Mouse (Mus musculus) frontal cortex, postnatal 14 days (tissue): ENCODE data around the gene Rhebl1.

Experiments
- DNase-seq, 2 experiments: peaks; one replicate each; pipeline ENCODE4 v3.0.0; 2022; ENCODE audit warnings: low spot score in 2 of 2

Rhebl1 gene

GRCm38 (mm10) chr15:98914903-98915302, 20.6 kb upstream of the Rhebl1 start:
- no peak for DNase-seq

GRCm38 (mm10) chr15:98904692-98905091, 10.4 kb upstream of the Rhebl1 start:
- DNase-seq, result no peak

DNA sequence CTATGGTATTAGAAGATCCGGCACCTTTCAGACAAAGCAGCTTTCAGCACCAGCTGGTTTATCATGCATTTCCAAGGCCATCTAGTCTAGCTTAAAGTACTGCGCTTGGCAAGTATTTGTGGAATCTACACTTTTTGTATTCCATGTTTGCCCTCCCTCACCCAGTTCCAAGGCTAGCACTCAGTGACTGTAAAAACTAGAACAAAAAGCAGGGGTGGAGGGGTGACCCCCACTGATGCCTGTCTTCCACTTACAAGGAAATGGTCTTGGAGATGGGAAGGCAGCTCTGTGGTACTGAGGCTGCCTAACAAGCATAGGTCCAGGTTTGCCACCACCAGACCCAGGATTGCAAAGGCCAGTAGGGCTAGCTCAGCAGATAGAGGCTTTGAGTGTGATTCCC, 8.3 kb upstream of the Rhebl1 start:
- no peak for DNase-seq

DNA sequence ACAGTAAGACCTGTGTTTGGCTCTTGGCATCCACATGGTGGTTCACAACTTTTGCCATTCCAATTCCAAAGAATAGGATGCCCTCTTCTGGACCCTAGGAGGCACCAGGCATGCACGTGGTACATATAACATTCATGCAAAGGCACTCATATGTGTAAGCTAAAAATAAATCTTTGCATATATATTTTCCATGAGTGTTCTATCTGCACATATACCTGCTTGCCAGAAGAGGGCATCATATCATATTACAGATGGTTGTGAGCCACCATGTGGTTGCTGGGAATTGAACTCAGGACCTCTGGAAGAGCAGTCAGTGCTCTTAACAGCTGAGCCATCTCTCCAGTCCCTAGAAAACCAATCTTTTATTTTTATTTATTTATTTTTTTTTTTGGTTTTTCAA, 7.2 kb upstream of the Rhebl1 start:
- DNase-seq, result no peak

DNA sequence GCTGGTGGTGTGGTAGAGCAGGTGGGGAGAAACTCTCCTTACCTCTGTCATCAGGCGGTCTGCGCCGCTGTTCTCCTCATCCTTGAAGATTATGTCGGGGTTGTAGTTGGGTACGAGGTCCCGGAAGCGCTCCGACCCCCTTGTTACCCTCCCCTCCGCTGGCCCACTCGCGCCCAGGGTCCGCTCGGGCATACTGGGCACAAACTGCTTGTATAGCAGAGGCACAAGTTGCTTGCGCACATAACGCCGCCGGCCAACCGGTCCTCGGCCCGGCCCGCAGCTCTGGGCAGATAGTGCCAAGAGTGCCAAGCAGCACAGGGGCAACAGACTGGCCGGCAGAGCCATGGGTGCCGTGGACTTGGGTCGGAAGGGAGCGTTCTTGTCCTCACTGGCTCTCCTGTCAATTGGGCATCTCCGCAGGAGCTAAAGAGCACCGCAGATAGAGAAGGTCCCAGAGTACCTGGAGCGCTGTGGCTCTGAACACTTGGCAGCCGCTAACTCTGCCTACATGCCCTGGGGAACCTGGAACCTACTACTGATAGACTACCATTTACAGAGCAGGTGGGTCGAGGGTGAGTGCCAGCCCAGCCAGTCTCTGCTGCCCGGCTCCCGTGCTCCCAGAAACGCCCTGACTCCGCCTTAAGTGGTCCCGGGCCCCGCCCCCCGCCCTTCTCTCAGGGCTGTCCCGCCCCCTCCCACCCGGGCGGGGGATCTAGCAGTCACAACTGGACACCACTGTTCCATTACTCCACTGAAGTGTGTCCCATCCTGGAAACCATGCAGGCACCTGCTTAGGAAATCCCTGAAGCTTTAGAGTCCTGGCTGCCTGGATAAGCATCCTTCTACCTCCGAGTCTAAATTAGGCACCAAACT, 3.8 kb upstream of the Rhebl1 start, which contains the start of gene Dhh:
Dhh (minus strand) TSS at position 613 of the 873 bp plus-strand sequence.
- DNase-seq, result no peak

- DNase-seq, result no peak
Measured at GRCm38 (mm10) chr15:98897495-98897894, 3.2 kb upstream of the Rhebl1 start.

- DNase-seq, result no peak
Measured at GRCm38 (mm10) chr15:98895635-98896589, 1.6 kb upstream of the Rhebl1 start.

DNA sequence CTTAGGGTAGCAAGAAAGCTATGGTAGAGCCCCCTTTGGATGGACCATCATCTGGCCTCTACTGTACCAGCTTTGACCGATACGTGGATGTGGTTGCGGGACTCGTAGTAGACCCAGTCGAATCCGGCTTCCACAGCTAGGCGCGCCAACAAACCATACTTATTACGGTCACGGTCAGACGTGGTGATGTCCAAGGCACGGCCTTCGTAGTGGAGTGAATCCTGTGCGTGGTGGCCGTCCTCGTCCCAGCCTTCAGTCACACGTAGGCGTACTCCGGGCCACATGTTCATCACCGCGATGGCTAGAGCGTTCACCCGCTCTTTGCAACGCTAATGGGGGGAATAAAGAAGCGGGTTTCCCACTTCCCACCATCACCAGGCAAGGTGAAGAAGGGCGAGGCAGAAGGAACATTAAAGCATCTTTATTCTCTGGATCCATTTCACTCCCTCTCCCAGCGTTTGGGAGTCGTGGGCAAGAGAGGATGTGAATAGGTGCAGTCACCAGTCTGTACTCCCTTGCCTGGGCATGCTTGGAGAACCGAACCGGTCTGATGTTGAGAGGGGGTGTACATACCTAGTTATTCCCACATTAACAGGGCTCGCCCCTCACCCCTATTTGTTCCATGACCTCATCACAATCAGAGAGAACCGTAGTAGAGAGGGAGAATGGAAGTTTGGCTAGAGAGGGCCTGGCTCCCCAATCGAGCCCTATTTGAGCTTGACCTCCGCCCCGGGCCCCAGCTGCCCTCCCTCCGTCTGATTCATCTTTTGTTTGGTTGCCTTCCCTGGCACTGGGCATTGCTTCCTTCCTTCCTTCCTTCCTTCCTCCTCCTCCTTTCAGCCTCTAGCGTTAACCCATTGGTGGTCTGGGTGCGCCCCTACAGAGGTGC, 650 bp upstream of the Rhebl1 start:
- DNase-seq, result no peak

DNA sequence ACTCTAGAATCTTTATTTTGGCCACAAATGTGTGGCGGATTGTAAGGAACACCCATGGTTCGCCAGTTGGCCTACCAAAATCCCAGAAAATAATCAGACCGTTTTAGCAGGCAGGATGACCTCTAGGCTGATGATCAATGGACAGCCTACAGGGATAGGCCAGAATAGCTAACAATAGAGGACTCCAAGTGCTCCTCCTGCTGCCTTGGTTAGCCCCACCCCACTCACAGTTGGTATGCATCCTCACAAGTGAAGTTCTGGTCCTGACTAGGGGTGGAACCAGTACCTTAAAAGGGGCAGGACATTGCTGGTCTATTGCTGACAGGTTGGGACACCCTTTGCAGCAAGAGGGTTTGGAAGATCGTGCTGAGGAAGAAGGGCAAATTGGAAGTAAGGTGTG, 1.3 kb downstream of the Rhebl1 start:
- DNase-seq, result no peak

GRCm38 (mm10) chr15:98891907-98892606, 2.3 kb downstream of the Rhebl1 start:
- DNase-seq, result peak in 1 of 2 experiments; percentile 59

- DNase-seq, result no peak
Measured at GRCm38 (mm10) chr15:98891198-98891742, 3.1 kb downstream of the Rhebl1 start.

- DNase-seq, result no peak
Measured at GRCm38 (mm10) chr15:98887526-98887925, 6.8 kb downstream of the Rhebl1 start.

GRCm38 (mm10) chr15:98886667-98887387, 7.5 kb downstream of the Rhebl1 start:
- no peak for DNase-seq

GRCm38 (mm10) chr15:98884106-98884505, 10.2 kb downstream of the Rhebl1 start:
- no peak for DNase-seq

DNA sequence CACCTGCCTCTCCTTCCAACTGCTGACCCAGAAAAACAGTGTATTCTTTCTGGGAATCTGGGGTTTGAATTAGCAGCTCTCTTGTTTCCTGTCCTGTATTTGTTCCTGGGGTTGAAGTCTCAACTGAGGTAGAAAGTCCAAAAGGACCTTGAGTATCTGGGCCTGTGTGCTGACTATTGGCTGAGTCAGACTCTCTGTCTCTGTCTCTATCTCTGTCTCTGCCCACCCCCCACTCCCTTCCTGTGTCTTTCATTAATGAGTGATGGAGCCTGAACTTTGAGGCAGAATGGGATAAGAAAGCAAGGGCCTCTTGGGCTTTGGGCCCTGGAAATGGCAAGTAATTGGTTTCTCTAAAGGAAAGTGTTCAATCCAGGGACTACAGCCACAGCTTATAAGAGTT, 10.7 kb downstream of the Rhebl1 start:
- DNase-seq, result no peak

DNA sequence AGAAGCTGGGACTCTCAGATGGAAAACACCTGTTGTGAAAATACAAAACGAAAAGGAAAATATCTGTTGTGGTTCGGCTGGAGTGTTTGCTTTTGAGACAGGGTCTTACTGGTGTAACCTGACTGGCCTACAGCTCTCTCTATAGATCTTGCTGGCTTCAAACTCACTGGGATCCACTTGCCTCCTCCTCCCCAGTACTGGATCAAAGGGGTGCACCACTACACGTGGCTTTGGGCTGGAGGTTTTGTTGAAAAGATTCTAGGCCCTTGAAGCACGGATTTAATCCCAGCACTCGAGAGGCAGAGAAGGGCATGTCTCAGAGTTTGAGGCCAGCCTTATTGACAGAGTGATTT, 12.7 kb downstream of the Rhebl1 start:
- no peak for DNase-seq

GRCm38 (mm10) chr15:98880978-98881655, 13.2 kb downstream of the Rhebl1 start:
- DNase-seq, result peak; percentile 85 to 88

DNA sequence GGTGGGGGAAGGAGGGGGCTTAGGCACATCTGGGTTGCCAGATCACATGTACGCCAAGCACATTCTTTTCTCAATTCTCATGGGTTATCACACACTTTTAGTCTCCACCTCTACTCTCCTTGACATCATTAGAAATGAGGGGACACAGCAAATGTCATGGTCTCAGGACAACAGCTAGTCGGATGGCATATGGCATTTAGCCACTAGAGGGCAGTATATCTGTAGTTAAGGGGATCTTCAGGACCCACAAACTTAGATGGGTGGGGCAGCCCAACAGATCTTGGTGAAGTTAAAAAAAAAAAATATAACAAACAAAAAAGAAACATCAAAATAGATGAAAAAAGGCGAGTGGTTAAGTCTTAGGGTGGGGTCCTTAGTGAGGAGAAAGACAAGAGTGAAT, 17.0 kb downstream of the Rhebl1 start:
- DNase-seq, result no peak
